Mouse (Mus musculus): ENCODE data around the gene Plk1.

The Plk1 gene

GRCm38 (mm10) chr7:122158915-122159902 lies at the start of gene Plk1:
Gene Plk1 (plus strand): TSS chr7:122159439.
- in situ Hi-C loops (cut with MboI; ENCODE audit: low sequenced_read_pairs) = no loop called here

- in situ Hi-C loops (cut with MboI; ENCODE audit: low sequenced_read_pairs) = no loop called here
These were observed 35.7 kb upstream of the Plk1 start for GRCm38 (mm10) chr7:122123518-122123917.

GRCm38 (mm10) chr7:122125636-122126035 lies 33.6 kb upstream of the Plk1 start:
- in situ Hi-C loops (cut with MboI; ENCODE audit: low sequenced_read_pairs) = no loop called here

- in situ Hi-C loops (cut with MboI; ENCODE audit: low sequenced_read_pairs) = no loop called here
These were observed 32.3 kb upstream of the Plk1 start for GRCm38 (mm10) chr7:122126946-122127345.

GRCm38 (mm10) chr7:122131834-122132233 lies 27.4 kb upstream of the Plk1 start:
- in situ Hi-C loops (cut with MboI; ENCODE audit: low sequenced_read_pairs) = no loop called here

GRCm38 (mm10) chr7:122132497-122133337 lies 26.5 kb upstream of the Plk1 start, which contains the start of the genes Palb2 and Dctn5:
Gene Palb2 (minus strand): TSS chr7:122132985.
Gene Dctn5 (plus strand): TSS chr7:122133041.
- in situ Hi-C loops (cut with MboI; ENCODE audit: low sequenced_read_pairs) = no loop called here

GRCm38 (mm10) chr7:122133338-122133625 lies 26.0 kb upstream of the Plk1 start:
- in situ Hi-C loops (cut with MboI; ENCODE audit: low sequenced_read_pairs) = no loop called here

- in situ Hi-C loops (cut with MboI; ENCODE audit: low sequenced_read_pairs) = no loop called here
These were observed 24.2 kb upstream of the Plk1 start for GRCm38 (mm10) chr7:122135070-122135469.

- in situ Hi-C loops (cut with MboI; ENCODE audit: low sequenced_read_pairs) = no loop called here
These were observed 22.2 kb upstream of the Plk1 start for GRCm38 (mm10) chr7:122137071-122137470.

GRCm38 (mm10) chr7:122138190-122138589 lies 21.0 kb upstream of the Plk1 start:
- in situ Hi-C loops (cut with MboI; ENCODE audit: low sequenced_read_pairs) = no loop called here

GRCm38 (mm10) chr7:122140991-122141390 lies 18.2 kb upstream of the Plk1 start:
- in situ Hi-C loops (cut with MboI; ENCODE audit: low sequenced_read_pairs) = no loop called here

- in situ Hi-C loops (cut with MboI; ENCODE audit: low sequenced_read_pairs) = no loop called here
These were observed 6.8 kb upstream of the Plk1 start for GRCm38 (mm10) chr7:122152473-122152872.

- in situ Hi-C loops (cut with MboI; ENCODE audit: low sequenced_read_pairs) = no loop called here
These were observed 751 bp upstream of the Plk1 start for GRCm38 (mm10) chr7:122158488-122158887.

- in situ Hi-C loops (cut with MboI; ENCODE audit: low sequenced_read_pairs) = no loop called here
These were observed 798 bp downstream of the Plk1 start for GRCm38 (mm10) chr7:122160037-122160436.

GRCm38 (mm10) chr7:122163766-122164165 lies 4.5 kb downstream of the Plk1 start:
- in situ Hi-C loops (cut with MboI; ENCODE audit: low sequenced_read_pairs) = no loop called here

GRCm38 (mm10) chr7:122167203-122167602 lies 8.0 kb downstream of the Plk1 start:
- in situ Hi-C loops (cut with MboI; ENCODE audit: low sequenced_read_pairs) = no loop called here

- in situ Hi-C loops (cut with MboI; ENCODE audit: low sequenced_read_pairs) = no loop called here
These were observed 11.5 kb downstream of the Plk1 start for GRCm38 (mm10) chr7:122170705-122171104.

- in situ Hi-C loops (cut with MboI; ENCODE audit: low sequenced_read_pairs) = no loop called here
These were observed 12.4 kb downstream of the Plk1 start for GRCm38 (mm10) chr7:122171613-122172012.

- in situ Hi-C loops (cut with MboI; ENCODE audit: low sequenced_read_pairs) = loop anchor here (25.0 kb wide), 1 partner anchor 732 kb away; no protein-coding TSS in a partner anchor
These were observed 21.5 kb downstream of the Plk1 start for GRCm38 (mm10) chr7:122180720-122181119.

- in situ Hi-C loops (cut with MboI; ENCODE audit: low sequenced_read_pairs) = loop anchor here (25.0 kb wide), 1 partner anchor 728 kb away; no protein-coding TSS in a partner anchor
These were observed 25.3 kb downstream of the Plk1 start for GRCm38 (mm10) chr7:122184569-122184968.

- in situ Hi-C loops (cut with MboI; ENCODE audit: low sequenced_read_pairs) = loop anchor here (25.0 kb wide), 1 partner anchor 726 kb away; no protein-coding TSS in a partner anchor
These were observed 26.8 kb downstream of the Plk1 start, which contains the start of gene Ern2 for GRCm38 (mm10) chr7:122186043-122186442. Gene Ern2 (minus strand): TSS chr7:122186207.
